Mouse (Mus musculus): Measurements from ENCODE around the gene Elmo3. TPM values are rescaled to one million over a fixed set of nuclear protein-coding genes. Genes with fewer than 3 reads are reported as not detected.

Elmo3 gene
- total RNA-seq, 4 experiments from 2014 or later: 1.5 to 3.0 (median 2.3) TPM

DNA sequence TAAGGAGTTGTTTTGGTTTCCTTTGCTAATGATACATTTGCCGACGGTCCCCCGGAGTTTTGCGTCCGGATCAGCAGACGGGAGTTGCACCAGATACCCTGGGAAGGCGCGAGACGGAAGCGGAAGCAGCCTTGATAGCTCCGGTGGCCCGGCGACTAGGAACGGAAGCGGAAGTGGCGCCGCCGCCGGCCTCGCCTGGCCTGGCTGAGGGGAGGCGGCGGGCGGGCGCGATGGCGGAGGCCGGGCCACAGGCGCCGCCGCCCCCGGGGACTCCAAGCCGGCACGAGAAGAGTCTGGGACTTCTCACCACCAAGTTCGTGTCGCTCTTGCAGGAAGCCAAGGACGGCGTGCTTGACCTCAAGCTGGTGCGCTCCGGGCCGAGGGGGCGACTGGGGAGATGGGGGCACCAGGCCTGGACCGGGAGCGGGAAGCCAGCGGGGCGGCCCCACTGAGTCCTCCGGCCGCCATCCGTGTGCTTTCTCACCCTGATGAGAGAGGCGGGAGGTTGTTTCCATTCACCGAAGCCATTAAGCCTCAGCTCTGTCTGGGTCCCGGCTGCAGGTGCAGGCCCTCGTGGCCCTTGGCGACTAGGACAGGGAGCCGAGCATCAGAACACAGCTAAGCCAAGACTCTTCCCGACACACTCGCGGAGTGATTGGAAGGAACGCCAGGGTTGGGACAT, 7.7 kb upstream of the Elmo3 start, which contains the start of gene E2f4:
Gene E2f4, plus strand, starts transcription at position 153 of the 682 bp plus-strand sequence.
- DNase-seq (ENCODE audit: low spot score in 2 of 2): peak; percentile 72 to 90

DNA sequence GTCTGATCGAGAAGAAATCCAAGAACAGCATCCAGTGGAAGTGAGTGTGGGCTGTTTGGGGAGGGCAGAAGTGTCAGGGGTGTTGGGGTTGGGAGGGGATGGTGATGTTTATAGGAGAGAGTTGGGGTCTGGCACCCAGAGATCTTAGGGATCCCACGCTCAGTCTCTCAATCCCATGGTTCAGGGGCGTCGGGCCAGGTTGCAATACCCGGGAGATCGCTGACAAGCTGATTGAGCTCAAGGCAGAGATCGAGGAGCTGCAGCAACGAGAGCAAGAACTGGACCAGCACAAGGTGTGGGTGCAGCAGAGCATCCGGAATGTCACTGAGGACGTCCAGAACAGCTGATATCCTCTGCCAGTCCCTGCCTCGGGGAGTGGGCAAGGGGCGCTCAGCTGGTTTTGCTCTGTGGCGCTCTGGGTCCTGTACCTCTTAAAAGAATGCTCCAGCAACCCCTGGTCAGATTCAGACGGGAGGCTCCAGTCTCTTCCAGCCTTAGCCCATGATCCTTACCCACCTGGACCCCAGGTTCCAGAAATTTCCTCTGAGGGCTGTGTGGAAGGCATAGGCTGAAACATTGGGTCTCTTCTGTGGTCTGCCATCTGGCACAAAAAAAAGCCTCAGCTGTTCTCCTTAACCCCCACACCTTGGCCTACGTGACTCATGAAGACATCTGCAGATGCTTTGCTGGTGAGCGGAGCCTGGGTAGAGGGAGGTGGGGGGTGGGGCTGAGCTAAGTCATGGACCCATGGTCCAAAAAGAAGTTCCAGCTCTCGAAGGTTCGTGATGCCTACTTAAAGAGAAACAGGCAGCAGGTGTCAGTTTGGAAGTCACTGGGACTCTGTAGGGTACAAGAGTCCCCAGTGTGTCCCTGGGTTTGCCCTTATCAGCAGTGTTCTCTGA, 6.8 kb upstream of the Elmo3 start:
- no peak for DNase-seq (ENCODE audit: low spot score in 2 of 2)

DNA sequence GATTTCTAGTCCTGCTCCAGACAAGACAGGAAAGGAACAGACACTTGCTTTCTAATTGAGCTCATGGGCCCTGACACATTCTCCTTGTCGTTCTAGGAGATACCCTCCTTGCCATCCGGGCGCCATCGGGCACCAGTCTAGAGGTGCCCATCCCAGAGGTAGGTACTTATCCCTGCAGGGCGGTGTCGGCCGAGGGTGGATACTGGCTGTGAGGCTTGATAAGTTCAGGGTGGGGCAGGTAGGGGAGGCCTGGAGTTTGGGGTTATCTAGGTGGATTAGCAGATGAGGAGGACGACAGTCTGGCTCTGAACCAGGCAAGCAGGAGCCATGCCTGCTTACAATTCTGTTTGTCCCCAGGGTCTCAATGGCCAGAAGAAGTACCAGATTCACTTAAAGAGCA, 5.4 kb upstream of the Elmo3 start:
- DNase-seq (ENCODE audit: low spot score in 2 of 2): no peak

DNA sequence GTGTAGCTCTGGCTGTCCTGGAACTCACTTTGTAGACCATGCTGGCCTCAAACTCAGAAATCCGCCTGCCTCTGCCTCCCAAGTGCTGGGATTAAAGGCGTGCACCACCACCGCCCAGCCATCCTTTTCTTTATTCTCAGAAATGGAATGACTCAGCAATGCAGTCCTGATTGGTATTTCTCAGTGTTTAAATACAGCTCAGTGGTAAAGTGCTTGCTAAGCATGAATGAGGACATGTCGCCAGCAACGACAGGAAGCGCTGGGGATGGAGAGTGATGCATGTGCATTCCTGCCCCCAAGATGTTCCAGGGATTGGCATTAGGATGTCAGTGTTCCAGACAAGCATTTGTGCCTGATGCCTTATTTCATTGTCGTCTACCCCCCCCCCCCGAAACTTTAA, 2.0 kb upstream of the Elmo3 start:
- DNase-seq (ENCODE audit: low spot score in 2 of 2): no peak

DNA sequence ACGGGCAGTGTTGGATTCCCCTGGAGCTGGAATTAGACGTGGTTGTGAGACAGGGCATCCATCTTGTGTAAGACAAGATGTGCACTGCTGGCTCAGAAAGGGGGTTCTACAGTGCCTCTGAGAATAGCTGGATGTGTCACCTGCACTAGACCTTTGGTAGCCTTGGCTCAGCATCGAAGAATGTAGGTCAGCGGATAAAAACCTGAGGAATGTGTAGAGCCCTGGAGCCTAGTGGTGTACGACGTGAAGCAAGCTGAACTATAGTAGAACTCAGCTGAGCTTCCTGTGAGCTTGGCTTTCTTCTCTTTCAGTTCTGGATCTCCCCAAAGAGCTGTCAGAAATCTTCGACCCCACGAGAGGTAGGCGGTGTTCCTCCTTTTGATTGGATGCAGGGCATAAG, 1.5 kb upstream of the Elmo3 start:
- DNase-seq (ENCODE audit: low spot score in 2 of 2): no peak

DNA sequence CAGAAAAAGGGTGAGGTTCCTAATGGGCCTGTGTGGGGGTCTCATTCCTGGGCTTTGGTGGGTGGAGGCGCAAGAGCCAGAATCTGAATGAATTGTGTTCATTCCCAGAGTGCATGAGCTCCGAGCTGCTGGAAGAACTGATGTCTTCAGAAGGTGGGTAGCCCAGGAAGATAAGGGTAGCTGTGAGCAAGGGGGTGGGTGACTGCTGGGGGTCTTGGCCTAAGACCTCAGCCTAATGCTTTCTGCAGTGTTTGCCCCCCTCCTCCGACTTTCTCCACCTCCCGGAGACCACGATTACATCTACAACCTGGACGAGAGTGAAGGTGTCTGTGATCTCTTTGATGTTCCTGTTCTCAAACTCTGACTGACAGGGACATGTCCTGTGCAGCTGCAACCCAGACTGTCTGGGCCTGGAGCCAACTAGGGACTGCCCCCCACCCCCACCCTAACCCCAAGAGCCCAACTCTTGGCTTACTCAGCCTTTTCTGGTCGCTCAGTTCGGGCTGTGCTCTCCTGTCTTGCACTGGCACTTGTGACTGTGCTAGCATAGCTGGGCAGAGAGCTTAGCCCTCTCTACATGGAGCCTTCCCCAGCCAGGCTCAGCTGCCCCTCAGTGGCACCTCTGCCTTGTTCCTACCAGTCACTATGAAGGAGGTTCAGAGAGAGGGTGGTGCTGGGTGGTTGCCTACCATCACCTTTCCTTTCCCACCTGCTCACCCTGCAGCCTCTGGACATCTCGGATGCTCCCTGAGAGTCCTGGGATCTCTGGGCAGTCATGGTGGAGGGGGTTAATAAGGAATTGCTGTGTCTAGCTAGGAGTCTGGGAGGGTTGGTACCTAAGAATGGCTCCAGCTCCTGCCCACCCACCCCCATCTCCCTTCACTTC, 833 bp upstream of the Elmo3 start:
- DNase-seq (ENCODE audit: low spot score in 2 of 2): no peak

DNA sequence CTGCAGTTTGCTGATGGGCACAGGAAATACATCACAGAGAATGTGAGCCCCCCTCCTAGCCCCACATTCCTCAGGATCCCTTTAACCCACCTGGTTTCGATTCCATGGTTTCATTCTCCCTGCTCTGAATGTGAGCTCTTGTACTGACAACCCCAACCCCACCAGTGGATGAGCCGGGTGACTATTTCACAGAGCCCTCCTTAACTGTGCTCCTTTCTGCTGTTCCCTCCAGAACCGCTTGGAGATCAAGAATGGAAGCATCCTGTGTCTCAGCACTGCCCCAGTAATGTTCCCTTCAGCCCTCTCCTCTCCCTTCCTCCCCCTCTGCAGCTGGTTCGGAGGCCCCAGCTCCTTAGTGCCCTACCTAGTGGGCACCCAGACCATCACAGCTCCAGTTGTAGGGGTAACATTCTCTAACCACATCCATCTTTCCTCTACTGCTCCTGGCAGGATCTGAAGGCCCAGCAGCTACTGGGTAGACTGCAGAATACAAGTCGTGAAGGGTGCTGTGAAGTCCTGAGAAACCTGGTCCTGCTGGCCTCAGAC, 818 bp downstream of the Elmo3 start:
- DNase-seq (ENCODE audit: low spot score in 2 of 2): no peak

DNA sequence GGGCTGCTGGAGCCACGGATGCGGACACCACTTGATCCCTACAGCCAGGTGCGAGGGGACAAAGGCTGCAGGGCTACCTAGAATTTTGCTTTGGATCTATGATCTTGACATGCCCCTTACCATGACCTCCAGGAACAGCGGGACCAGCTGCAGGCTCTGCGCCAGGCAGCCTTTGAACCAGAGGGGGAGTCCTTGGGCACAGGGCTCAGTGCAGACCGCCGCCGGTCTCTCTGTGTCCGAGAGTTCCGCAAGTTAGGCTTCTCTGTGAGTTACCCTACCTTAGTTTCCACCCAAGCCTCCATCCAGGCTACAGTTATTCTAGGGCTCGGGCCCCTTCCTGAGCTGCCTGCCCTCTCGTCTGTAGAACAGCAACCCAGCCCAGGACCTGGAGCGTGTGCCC, 2.3 kb downstream of the Elmo3 start:
- DNase-seq (ENCODE audit: low spot score in 2 of 2): no peak

DNA sequence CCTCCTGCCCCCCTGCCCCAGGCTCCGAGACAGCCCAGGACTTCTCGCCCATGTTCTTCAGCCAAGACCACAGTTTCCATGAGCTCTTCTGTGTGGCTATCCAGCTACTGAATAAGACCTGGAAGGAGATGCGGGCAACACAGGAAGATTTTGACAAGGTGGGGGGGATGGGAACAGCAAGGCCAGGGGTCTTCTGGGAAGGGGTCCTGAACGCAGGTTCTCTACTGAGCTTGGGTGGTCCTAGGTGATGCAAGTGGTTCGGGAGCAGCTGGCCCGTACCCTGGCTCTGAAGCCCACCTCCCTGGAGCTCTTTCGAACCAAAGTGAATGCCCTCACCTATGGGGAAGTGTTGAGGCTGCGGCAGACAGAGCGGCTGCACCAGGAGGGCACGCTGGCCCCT, 3.0 kb downstream of the Elmo3 start:
- DNase-seq (ENCODE audit: low spot score in 2 of 2): no peak

DNA sequence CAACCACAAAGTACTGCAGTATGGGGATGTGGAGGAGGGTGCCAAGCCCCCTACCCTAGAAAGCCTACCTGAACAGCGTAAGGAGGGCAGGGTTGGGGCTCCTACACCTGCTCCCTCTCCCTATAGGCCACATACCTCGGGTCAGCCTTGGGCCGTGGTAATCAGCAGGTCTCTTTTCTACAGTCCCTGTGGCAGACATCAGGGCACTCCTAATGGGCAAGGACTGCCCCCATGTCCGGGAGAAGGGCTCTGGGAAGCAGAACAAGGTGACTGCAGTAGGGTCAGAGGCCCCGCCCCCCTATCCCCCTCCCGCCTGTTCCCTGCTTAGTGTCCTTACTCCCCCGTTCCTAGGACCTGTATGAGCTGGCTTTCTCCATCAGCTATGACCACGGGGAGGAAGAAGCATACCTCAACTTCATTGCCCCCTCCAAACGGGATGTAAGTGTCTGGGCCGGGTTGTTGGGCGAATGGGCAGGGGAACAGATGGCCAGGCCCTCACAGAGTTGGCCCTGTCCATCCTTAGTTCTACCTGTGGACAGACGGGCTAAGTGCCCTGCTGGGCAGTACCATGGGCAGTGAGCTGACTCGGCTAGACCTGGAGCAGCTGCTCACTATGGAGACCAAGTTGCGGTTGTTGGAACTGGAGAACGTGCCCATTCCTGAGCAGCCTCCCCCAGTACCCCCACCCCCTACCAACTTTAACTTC, 3.9 kb downstream of the Elmo3 start:
- DNase-seq (ENCODE audit: low spot score in 2 of 2): no peak

DNA sequence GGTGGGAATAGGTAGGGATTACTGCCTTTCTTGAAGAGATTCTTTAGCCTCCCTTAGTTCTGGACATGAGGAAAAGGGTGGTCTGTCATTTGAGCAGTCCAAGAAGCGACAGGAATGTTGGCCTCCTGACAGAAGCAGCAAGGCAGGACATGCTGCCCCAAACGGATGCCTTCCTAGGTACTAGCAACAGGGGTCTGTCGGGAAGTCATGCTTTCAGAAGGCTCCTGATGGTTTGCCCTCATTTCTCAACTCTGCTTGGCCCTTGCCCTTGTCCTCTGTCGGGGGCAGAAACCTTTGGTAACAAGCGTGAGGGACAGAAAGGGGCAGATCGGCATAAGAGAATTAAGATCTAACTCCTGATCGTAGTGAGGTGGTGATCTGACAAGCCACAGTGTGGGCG, 4.7 kb downstream of the Elmo3 start:
- DNase-seq (ENCODE audit: low spot score in 2 of 2): no peak

DNA sequence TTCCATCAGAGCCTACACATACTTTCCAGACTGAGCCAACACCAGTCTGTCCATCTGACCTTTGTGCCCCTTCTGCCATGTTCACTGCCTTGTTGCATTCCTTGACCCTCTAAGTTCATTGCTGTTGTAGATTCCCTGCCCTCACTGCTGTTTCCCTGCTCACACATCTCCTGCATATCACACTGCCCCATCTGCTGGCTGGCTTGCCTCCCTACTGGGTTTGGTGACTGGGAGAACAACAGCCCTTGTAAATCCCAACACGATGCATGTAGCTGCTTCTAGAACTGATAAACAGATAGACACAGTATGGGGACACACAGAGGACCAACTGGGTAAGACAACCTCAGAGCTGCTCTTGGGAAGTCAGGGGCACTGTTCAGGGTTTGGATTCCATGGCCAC, 6.3 kb downstream of the Elmo3 start:
- DNase-seq (ENCODE audit: low spot score in 2 of 2): no peak

DNA sequence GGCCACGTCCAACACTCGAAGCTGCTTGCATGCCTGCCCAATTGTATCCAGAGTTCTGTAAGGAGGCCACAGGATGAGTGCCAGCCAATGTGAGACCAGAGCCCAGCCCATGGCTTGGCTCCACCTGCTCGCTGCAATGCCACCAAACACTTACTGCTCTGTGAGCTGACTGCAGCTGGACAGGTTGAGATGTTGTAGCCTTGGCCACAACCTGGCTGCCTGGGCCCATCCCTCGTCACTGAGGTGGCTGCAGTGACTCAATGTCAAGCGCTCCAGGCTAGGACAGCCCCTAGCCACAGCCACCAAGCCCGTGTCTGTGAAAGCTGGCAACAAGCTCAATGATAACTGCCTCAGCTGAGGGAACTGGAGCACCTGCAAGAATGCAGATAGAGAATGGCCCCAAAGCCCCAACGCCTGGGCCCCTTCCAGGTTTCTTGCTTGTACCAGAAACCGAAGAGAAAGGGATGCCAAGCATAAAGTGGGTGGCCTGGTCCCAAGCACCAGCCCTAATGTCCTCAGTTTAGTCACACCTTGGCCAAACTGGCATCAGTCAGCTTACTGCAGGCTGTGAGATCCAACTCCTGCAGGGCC, 7.6 kb downstream of the Elmo3 start:
- no peak for DNase-seq (ENCODE audit: low spot score in 2 of 2)

DNA sequence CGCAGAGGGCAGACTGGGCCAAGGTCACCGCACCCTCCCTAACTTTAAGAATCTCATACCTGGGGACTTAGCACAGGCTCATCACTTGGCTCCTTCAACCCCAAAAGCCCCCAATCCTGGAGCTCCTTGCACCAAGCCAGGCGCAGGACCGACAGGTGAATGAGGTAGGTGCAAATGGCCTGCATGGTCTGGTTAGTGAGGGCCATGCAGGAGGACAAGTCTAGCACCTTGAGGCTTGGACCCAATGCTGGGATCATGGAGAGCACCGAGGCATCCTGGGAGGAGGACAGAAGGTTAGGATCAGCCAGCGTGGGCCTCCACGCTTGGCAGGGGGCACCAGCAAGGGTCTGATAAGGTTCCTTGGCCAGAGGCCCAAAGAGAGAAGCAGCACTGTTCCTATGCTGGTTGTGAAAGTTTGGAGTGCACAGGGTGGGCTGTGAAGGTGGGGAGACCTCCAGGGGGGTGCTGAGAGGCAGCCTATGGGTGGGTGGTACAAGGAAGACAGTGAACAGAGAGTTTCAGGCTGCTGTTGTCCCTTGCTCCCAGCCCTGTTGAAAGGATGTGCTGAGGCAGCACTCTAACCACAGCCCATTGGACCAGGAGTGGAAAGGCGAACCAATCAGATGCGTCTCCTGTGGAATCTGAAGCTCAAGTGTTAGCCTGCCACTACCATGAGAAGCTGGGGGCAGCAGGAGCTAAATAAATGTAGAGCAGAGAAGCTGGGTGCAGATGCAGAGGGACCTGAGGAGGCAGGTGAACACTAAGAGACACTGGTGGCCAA, 8.4 kb downstream of the Elmo3 start:
- no peak for DNase-seq (ENCODE audit: low spot score in 2 of 2)

DNA sequence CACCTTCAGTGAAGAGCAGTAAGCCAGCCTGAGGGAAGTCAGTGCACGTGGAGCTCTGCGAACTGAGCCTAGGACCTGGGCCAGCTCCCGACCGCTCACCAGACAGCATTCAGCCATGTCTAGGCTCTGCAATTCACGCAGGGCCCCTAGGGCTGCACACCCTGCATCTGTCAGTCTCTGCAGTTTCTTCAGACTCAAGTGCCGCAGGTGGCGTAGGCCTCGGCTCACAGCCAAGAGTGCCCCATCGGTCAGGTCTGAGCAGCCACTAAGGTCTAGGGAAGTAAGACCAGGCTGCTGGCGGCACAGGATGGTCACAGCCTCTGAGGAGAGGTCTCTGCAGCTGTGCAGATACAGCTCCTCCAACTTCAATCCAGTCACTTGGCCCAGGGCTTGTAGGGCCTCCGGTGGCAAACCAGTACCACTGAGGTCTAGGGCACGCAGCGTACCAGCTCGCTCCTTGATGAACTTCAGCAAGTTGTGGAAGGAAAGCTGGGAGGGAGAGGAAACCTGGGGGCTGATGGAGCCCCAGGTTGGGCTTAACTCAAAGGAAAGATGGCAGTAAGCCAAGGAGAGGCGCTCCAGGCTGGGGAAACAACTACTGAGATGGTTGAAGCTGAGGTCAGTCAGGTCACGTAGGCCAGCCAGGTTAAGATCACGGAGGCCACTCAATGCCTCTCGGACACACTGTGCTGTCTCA, 9.8 kb downstream of the Elmo3 start:
- DNase-seq (ENCODE audit: low spot score in 2 of 2): no peak

DNA sequence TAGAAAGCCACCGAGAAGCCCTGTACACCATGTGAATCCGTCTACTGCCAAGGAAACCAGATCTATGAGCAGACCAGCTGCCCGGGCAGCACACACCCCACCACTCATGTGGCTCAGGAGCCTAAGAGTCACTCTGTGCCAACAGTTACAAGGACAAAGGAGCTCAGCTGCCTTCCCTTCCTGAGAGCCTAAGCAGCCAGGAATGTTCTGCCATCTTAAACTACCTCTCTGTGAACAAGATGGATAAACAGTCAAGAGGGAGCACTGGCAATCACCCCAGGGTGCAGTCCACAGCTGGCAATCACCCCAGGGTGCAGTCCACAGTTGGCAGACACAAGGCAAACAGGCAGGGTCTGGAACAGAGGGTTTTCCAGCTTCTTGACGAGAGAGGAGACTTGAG, 12.5 kb downstream of the Elmo3 start:
- no peak for DNase-seq (ENCODE audit: low spot score in 2 of 2)

DNA sequence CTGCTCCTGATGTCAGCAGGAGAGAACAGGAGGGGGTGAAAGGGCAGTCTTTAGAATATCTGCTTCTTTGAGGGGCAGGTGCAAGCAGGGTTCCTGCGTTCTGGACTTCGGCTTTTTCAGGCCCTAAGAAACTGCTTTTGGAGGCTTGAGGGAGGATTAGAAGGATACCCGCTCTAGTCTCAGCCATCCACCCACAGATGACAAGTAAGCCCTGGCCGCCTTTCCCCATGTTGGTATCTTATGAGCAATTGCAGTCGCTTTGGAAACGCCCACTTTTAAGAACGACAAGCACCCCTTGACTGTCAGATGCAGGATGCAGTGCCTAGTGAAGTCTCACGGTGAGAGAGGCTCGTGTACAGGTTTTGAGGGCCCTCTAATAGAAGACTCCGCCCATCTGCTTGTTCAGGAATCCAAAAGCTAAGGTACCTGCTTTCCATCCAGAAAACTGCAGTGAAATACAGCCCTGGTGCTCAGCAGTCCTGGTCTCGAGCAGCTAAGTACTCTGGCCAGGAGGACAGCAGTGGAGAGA, 13.3 kb downstream of the Elmo3 start:
- DNase-seq (ENCODE audit: low spot score in 2 of 2): no peak

DNA sequence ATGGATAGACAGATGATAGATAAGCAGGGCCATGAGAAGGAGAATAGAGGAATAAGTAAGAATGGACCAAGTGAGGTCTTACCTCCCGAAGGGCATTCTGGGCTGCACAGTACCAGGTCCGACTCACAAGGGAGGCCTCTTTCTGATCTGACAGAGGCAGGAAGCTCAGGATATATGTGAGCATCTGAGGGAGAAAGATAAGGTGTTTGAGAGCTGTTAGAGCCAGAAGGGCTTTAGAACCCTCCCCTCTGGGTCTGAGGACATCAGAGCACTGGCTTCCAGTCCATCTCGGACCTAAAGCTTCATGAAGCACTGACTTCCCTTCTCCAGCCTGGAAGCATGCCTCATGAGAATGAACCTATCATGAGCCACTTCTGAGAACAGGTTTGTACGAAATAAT, 17.8 kb downstream of the Elmo3 start:
- no peak for DNase-seq (ENCODE audit: low spot score in 2 of 2)

DNA sequence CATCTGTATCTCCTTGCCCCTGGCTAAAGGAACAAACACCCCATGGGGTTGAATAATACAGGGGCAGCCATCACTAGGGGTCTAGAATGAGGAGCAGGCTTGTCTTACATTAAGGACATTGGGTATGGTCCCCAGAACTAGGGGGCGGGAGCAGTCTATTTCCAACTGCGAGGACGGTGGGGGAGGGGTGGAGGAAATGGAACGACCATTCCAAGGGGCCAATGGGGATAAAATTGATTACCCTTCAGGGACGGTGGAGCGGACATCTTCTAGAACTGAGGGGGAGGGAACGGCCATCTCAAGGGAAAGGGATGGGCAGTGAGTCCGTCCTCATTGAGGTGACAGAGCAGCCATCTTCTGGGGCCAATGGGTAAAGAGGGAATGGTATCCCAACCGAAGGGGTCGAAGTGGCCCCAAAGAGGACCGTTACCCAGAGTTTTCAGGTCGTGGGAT, 20.3 kb downstream of the Elmo3 start:
- no peak for DNase-seq (ENCODE audit: low spot score in 2 of 2)
